Mouse (Mus musculus): ENCODE data around the gene Map2k5. TPM values are rescaled to one million over a fixed set of nuclear protein-coding genes. Genes with fewer than 3 reads are reported as not detected.

Map2k5 gene
- polyA plus RNA-seq, 1 experiment from 2014 or later, result 30.7 TPM

DNA sequence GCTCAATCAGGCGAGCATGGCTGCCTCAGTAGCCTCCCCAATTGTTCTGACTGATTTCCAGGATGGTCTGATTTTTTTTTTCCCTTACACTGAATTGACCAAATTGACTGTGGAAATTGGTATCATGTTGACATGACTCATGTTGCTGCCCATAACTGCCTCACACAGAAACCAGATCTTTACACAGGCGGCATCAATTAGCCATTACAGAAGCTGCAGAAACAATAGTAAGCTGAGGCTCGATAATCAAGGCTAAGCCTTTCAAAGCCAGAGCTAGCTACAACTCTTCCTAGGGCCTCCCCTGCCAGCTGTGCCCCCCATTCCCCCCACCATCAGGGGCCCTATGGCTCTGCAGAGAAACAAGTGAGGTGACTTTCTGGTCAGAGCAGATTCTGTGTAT lies 107.9 kb downstream of the Map2k5 start:
- Histone ChIP-seq H3K36me3 (ENCODE audit: control insufficient read depth, insufficient read depth, low read length) (no peaks in the 10 kb centered on the region), H3K4me3 (ENCODE audit: low read depth, low read length) (no peak overlapping the region), H3K4me1 (ENCODE audit: control insufficient read depth, insufficient read depth, low read length) (no peaks in the 10 kb centered on the region), H3K27me3 (ENCODE audit: control insufficient read depth, insufficient read depth, low read length) (no peaks in the 10 kb centered on the region), H3K9ac (ENCODE audit: low read depth, low read length) (no peak overlapping the region), H3K9me3 (replicated peaks; ENCODE audit: control insufficient read depth, low read length) (no peaks in the 10 kb centered on the region), H3K27ac (ENCODE audit: low read depth, low read length) (no peak overlapping the region), H3K4me2 (no peak overlapping the region)
- WGBS (ENCODE audit: insufficient replicate concordance), result 78% methylated on average over 3 of the region's 3 CpGs
- ATAC-seq (replicated peaks; ENCODE audit: insufficient number of reproducible peaks, low FRiP score, low TSS enrichment), result no peak

- Histone ChIP-seq H3K4me3 (ENCODE audit: low read depth, low read length) (no peak overlapping the region), H3K27ac (ENCODE audit: low read depth, low read length) (no peak overlapping the region), H3K9me3 (replicated peaks; ENCODE audit: control insufficient read depth, low read length) (no peaks in the 10 kb centered on the region), H3K4me2 (no peak overlapping the region), H3K4me1 (ENCODE audit: control insufficient read depth, insufficient read depth, low read length) (no peaks in the 10 kb centered on the region), H3K36me3 (ENCODE audit: control insufficient read depth, insufficient read depth, low read length) (no peaks in the 10 kb centered on the region), H3K27me3 (ENCODE audit: control insufficient read depth, insufficient read depth, low read length) (no peaks in the 10 kb centered on the region), H3K9ac (ENCODE audit: low read depth, low read length) (no peak overlapping the region)
- WGBS (ENCODE audit: insufficient replicate concordance), result 62% methylated on average over 1 of the region's 1 CpGs
- ATAC-seq (replicated peaks; ENCODE audit: insufficient number of reproducible peaks, low FRiP score, low TSS enrichment), result no peak
Observed at GRCm38 (mm10) chr9:63263188-63263587, 114.5 kb downstream of the Map2k5 start.

- Histone ChIP-seq H3K27me3 (ENCODE audit: control insufficient read depth, insufficient read depth, low read length) (no peaks in the 10 kb centered on the region), H3K36me3 (ENCODE audit: control insufficient read depth, insufficient read depth, low read length) (peaks cover 5% of the 10 kb centered on the region; the same call in 1 of the 2 replicates), H3K4me2 (no peak overlapping the region), H3K27ac (ENCODE audit: low read depth, low read length) (no peak overlapping the region), H3K9ac (ENCODE audit: low read depth, low read length) (no peak overlapping the region), H3K4me1 (ENCODE audit: control insufficient read depth, insufficient read depth, low read length) (no peaks in the 10 kb centered on the region), H3K9me3 (replicated peaks; ENCODE audit: control insufficient read depth, low read length) (no peaks in the 10 kb centered on the region), H3K4me3 (ENCODE audit: low read depth, low read length) (no peak overlapping the region)
- ATAC-seq (replicated peaks; ENCODE audit: insufficient number of reproducible peaks, low FRiP score, low TSS enrichment), result no peak
- 68% methylated on average over 3 of the region's 3 CpGs for WGBS (ENCODE audit: insufficient replicate concordance)
Observed at GRCm38 (mm10) chr9:63258768-63259167, 118.9 kb downstream of the Map2k5 start.

DNA sequence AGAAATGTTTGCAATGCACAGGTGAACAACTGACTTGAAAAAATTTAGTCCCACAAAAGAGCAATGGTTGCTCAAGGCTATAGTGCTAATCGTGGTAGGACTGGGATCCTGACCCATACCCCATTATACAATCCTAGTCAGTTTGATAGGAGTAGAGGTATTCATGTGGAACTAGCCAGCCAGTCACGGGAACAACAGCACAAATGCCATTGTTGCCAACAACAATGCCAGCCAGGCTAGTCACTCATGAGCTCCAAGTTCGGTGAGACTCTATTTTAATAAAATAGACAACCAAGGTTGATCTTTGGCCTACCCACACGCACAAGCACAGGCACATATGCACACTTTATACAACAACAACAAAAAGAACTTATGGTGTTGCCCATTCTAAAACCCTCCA lies 120.0 kb downstream of the Map2k5 start:
- Histone ChIP-seq H3K4me3 (ENCODE audit: low read depth, low read length) (no peak overlapping the region), H3K27me3 (ENCODE audit: control insufficient read depth, insufficient read depth, low read length) (no peaks in the 10 kb centered on the region), H3K36me3 (ENCODE audit: control insufficient read depth, insufficient read depth, low read length) (peaks cover 8% of the 10 kb centered on the region; the same call in 1 of the 2 replicates), H3K9me3 (replicated peaks; ENCODE audit: control insufficient read depth, low read length) (no peaks in the 10 kb centered on the region), H3K4me1 (ENCODE audit: control insufficient read depth, insufficient read depth, low read length) (no peaks in the 10 kb centered on the region), H3K4me2 (no peak overlapping the region), H3K9ac (ENCODE audit: low read depth, low read length) (no peak overlapping the region), H3K27ac (ENCODE audit: low read depth, low read length) (no peak overlapping the region)
- ATAC-seq (replicated peaks; ENCODE audit: insufficient number of reproducible peaks, low FRiP score, low TSS enrichment), result no peak
- 86% methylated on average over 4 of the region's 4 CpGs for WGBS (ENCODE audit: insufficient replicate concordance)

DNA sequence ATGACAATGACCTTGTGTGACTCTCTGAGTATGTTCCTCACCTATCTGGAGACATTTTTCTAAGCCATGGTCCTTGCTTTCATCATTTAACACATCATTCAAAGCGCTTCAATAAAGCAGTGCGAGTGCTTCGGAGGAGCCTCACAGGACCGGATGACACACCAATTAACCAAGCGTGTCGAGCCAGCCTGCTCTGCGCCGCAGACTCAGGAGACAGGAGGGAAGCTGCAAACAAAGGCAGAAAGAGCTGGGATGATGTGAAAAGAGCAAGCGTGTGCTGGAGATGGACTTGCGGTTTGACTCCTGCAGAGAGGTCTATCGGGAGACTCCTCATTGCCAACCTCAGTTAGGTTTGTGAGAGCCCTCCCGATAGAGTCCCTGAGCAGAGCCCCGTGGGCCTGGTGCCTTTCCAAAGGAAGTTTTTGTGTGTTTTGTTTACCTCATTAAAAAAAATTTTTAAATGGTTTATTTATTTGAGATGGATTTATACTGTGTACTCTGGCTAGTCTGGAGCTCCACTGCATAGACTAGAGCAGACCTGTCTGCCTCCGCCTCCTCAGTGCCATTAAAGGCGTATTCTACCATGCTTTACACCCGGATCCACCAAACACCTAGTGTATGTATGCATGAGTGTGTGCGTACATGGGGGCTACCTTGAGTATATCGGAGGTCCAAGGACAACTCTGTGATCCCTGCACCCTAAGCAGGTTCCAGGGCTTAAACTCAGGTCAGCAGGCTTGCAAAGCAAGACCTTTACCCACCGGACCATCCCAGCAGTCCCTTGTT lies 126.7 kb downstream of the Map2k5 start:
- no peak overlapping the region for H3K9ac ChIP-seq (ENCODE audit: low read depth, low read length)
- WGBS (ENCODE audit: insufficient replicate concordance), result 80% methylated on average over 19 of the region's 19 CpGs
- no peaks in the 10 kb centered on the region for H3K27me3 ChIP-seq (ENCODE audit: control insufficient read depth, insufficient read depth, low read length)
- ATAC-seq (replicated peaks; ENCODE audit: insufficient number of reproducible peaks, low FRiP score, low TSS enrichment), result no peak
- H3K36me3 ChIP-seq (ENCODE audit: control insufficient read depth, insufficient read depth, low read length), result peaks cover 4% of the 10 kb centered on the region; the same call in 1 of the 2 replicates
- H3K4me2 ChIP-seq, result no peak overlapping the region
- no peak overlapping the region for H3K27ac ChIP-seq (ENCODE audit: low read depth, low read length)
- no peaks in the 10 kb centered on the region for H3K9me3 ChIP-seq (replicated peaks; ENCODE audit: control insufficient read depth, low read length)
- H3K4me1 ChIP-seq (ENCODE audit: control insufficient read depth, insufficient read depth, low read length), result no peaks in the 10 kb centered on the region
- H3K4me3 ChIP-seq (ENCODE audit: low read depth, low read length), result no peak overlapping the region

DNA sequence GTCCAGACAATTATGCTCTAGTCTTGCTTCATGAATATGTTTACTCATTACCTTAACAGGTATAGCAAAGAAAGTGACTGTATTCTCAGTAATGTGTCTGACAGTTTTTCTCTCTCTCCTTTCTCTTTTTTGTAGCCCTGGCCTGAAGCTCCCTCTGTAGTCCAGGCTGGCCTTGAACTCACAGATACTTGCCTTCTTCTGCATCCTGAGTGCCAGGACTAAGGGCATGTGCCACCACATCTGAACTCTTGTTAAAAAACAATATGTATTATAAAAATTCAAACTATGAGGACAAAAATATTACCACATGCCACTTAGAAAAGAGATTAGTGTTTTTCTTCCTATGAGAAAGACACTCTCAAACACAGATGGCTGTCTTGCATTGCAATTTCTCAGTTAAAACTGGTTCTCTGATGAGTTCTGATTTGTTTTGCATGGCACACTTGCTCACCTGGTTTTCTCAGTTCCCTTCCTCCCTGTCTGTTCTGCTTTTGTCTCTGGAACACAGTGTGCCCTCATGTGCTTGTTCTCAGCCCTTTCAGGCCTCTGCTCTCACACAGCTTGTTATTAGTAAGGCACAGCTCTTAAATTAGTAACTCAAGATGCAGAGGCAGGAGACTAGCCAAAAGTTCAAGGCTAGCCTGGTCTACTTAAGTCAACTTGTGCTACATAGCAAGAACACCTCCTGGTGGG lies 129.5 kb downstream of the Map2k5 start:
- Histone ChIP-seq H3K4me2 (no peak overlapping the region), H3K27me3 (ENCODE audit: control insufficient read depth, insufficient read depth, low read length) (no peaks in the 10 kb centered on the region), H3K4me1 (ENCODE audit: control insufficient read depth, insufficient read depth, low read length) (peaks cover 5% of the 10 kb centered on the region; the same call in 1 of the 2 replicates), H3K4me3 (ENCODE audit: low read depth, low read length) (no peak overlapping the region), H3K9me3 (replicated peaks; ENCODE audit: control insufficient read depth, low read length) (no peaks in the 10 kb centered on the region), H3K27ac (ENCODE audit: low read depth, low read length) (no peak overlapping the region), H3K36me3 (ENCODE audit: control insufficient read depth, insufficient read depth, low read length) (no peaks in the 10 kb centered on the region; the same call in 1 of the 2 replicates), H3K9ac (ENCODE audit: low read depth, low read length) (no peak overlapping the region)
- no peak for ATAC-seq (replicated peaks; ENCODE audit: insufficient number of reproducible peaks, low FRiP score, low TSS enrichment)

- Histone ChIP-seq H3K27me3 (ENCODE audit: control insufficient read depth, insufficient read depth, low read length) (no peaks in the 10 kb centered on the region), H3K9me3 (replicated peaks; ENCODE audit: control insufficient read depth, low read length) (no peaks in the 10 kb centered on the region), H3K4me1 (ENCODE audit: control insufficient read depth, insufficient read depth, low read length) (peaks cover 5% of the 10 kb centered on the region; the same call in 1 of the 2 replicates), H3K4me3 (ENCODE audit: low read depth, low read length) (no peak overlapping the region), H3K4me2 (no peak overlapping the region), H3K9ac (ENCODE audit: low read depth, low read length) (no peak overlapping the region), H3K27ac (ENCODE audit: low read depth, low read length) (no peak overlapping the region), H3K36me3 (ENCODE audit: control insufficient read depth, insufficient read depth, low read length) (no peaks in the 10 kb centered on the region; the same call in 1 of the 2 replicates)
- WGBS (ENCODE audit: insufficient replicate concordance), result 76% methylated on average over 5 of the region's 5 CpGs
- ATAC-seq (replicated peaks; ENCODE audit: insufficient number of reproducible peaks, low FRiP score, low TSS enrichment), result no peak
Observed at GRCm38 (mm10) chr9:63246568-63247169, 131.0 kb downstream of the Map2k5 start.

GRCm38 (mm10) chr9:63241961-63242360 lies 135.7 kb downstream of the Map2k5 start:
- WGBS (ENCODE audit: insufficient replicate concordance), result 77% methylated on average over 6 of the region's 6 CpGs
- H3K9me3 ChIP-seq (replicated peaks; ENCODE audit: control insufficient read depth, low read length), result no peaks in the 10 kb centered on the region
- H3K9ac ChIP-seq (ENCODE audit: low read depth, low read length), result no peak overlapping the region
- no peak overlapping the region for H3K4me2 ChIP-seq
- H3K4me3 ChIP-seq (ENCODE audit: low read depth, low read length), result no peak overlapping the region
- H3K36me3 ChIP-seq (ENCODE audit: control insufficient read depth, insufficient read depth, low read length), result no peaks in the 10 kb centered on the region; the same call in 1 of the 2 replicates
- peaks cover 5% of the 10 kb centered on the region; the same call in 1 of the 2 replicates for H3K4me1 ChIP-seq (ENCODE audit: control insufficient read depth, insufficient read depth, low read length)
- ATAC-seq (replicated peaks; ENCODE audit: insufficient number of reproducible peaks, low FRiP score, low TSS enrichment), result no peak
- H3K27me3 ChIP-seq (ENCODE audit: control insufficient read depth, insufficient read depth, low read length), result no peaks in the 10 kb centered on the region
- no peak overlapping the region for H3K27ac ChIP-seq (ENCODE audit: low read depth, low read length)
